Mouse (Mus musculus): ENCODE data around the gene Gm38655.

- no peak for TF ChIP-seq EP300 (IDR thresholded peaks at IDR 0.05; ENCODE audit: low read depth)
- TF ChIP-seq CTCF (IDR thresholded peaks at IDR 0.05; ENCODE audit: low read depth): peak; percentile 38; the same call in 1 of the 2 replicates
These were observed 8.0 kb upstream of the Gm38655 start for GRCm38 (mm10) chr17:25183232-25183631.

All from liver, embryonic 14.5 days (tissue).